Mouse (Mus musculus) megakaryocyte-erythroid progenitor cell, adult 5 weeks (primary cell): ENCODE results near the gene Drd2. TPM values are rescaled to one million over a fixed set of nuclear protein-coding genes. Genes with fewer than 3 reads are reported as not detected.

Source experiments
- polyA plus RNA-seq: library from polyadenylated mRNA; stranded (reverse); fragments of >175 nt; gene quantifications from 2 replicates; pipeline ENCODE4 v1.2.3, GENCODE M21; 2012

Drd2 gene
- not detected in 2 replicates for polyA plus RNA-seq

DNA sequence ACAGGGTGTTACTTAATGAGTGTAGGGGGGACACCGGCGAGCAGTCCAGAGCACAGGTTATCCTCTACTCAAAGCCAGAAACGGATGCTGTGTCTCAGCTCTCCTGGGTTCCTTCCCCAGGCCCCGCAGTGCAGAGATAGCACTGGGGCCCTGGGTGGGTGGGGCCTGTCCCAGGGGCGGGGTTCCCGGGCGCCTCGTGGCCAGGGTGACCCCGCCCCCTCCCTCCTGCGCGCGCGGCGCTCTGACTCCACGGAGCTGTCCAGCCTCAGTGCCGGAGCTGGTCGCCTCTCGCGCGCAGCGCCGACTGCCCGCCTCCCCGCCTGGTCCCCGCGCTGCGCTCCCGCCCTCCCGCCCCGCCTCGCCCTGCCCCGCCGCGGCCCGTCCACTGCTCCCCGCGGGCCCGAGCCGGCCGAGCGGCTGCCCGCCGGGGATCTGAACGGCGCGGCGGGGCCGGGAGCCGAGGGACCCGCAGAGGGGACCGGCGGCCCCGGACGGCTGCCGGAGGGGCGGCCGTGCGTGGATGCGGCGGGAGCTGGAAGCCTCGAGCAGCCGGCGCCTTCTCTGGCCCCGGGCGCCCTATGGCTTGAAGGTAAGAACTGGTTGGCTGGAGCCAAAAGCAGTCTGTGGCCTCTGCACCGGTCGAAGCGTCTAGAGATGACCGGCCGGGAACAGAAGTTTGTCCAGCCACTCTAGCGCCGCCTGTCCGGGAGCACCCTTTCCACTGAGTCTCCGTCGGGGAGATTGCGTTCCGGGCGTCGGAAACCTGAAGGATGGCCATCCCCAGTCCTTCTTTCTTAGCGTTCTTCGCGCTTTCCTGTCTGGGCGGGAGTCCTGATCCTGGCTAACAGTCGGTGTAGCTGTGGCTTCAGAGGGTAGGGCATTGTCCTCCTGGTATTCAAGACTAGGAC lies at the start of gene Drd2:
Gene Drd2, plus strand, starts transcription at position 492 of the 908 bp plus-strand sequence.

DNA sequence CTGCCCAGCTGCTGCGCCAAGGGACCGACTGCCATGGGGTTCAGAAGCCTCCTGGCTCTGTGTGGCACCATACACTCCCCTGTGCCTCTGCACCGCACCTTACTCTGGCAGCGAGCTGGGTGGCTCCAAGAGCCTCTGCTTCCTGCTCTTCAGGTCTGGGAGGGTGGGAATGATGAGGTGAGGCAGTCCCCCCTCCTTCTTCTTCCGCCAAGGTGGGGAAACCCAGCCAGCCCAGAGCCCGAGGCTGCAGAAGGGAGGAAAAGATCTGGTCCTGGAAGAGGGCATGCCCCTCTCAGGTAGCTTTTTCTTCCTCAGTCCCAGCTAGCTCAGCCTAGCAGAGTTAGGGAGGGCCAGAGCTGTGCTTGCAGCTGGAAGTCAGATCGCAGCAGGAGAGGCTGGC lies 86.5 kb downstream of the Drd2 start, which contains the start of gene Ankk1:
Gene Ankk1, minus strand, starts transcription at position 101 of the 400 bp plus-strand sequence.

Other genes with a start within 250 kb of the Drd2 start
- not detected in 2 replicates for gene Gm4894, start 90.1 kb upstream of the Drd2 start, polyA plus RNA-seq
- not detected in 2 replicates for gene Ankk1, start 86.4 kb downstream of the Drd2 start, polyA plus RNA-seq
- 0.01 and 0.12 TPM in 2 replicates for gene Ttc12, start 145.6 kb downstream of the Drd2 start, polyA plus RNA-seq